Mouse (Mus musculus) cerebellum, postnatal 10 days (tissue): Measurements from ENCODE around the gene Tgtp1.
"Not testable (repeated sequence)": the region's sequence is repeated elsewhere in the genome, so short reads cannot be mapped to it uniquely, and the experiment has no call there.

Experiments used
- DNase-seq, 2 experiments: peaks; one replicate each; pipeline ENCODE4 v3.0.0; 2021; ENCODE audit warnings: mixed read lengths in 2 of 2

Gene Tgtp1

DNA sequence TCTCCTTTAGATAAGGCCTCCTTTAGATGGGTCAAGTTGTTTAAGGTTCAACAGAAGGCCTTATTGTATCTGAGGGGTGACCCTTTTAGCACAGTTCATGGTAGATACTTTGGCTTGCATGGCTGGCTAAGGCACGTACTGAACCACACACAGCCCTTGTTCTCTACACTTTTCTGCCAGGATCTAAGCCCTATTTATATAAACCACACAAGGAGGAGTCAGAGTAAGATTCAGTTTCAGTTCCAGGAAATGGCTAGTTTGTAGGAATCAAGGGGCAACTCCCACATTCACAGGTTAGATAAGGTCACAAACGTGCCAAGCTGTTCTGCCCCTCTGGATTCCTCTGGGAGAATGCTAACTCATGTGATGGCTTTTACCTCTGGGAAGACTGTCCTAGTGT is at the start of gene Tgtp1:
Tgtp1 (minus strand) TSS at position 155 of the 400 bp plus-strand sequence.
- DNase-seq = not testable (repeated sequence)

DNA sequence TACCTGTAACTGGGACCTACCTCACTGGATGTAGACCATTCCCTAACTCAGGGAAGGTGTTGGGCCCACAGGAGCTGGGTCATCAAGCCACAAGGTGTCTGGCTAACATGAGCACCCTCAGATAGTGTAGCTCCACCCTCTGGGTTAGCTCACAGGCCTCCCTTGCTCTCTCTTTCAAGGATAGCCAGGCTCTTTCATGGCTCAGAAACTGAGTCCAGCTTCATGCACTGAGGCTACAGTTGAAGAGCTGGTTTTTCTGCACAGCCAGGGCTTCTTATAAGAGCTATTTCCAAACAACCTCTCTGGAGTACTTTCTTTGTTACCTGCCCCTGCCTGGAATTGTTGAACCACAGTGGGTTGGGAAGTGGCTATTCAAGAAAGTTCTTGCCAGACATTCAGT is 18.1 kb upstream of the Tgtp1 start:
- DNase-seq = not testable (repeated sequence)

DNA sequence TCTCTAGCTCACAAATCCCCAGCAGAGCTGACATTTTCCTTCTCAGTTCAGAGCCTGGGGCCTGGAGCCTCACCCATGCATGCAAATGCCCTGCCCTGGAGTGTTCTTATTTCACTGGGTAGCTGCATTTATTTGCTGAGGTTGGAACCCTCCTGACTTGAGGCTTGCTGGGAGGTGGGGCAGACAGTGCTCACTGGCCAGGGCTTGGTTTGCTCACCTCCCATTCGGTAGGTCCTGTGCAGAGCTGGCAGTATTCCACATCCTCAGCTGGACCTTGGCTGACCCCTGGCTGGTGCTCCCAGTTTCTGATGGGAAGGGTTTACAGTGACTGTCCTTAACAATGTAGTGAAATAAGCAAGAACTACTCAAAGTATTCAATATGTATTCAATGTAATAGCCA is 12.8 kb upstream of the Tgtp1 start:
- DNase-seq = not testable (repeated sequence)

DNA sequence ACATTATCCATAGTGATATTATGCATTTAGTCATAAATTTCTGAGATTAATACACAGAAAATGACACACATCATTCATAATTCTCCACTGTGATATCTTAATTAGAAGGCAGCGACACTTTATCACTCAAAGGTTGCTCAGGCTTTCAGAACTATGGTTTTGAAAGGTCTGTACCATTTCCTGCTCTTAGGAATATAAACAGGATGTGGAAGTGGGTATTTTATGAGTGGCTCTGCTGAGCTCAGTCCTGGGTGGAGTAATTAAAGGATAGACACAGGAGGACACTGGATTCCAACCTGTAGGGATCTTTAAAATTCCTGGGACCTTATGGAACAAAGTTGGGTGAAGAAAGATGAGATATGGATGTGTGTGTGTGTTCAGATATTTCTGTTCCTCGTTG is 12.3 kb upstream of the Tgtp1 start:
- not testable (repeated sequence) for DNase-seq

DNA sequence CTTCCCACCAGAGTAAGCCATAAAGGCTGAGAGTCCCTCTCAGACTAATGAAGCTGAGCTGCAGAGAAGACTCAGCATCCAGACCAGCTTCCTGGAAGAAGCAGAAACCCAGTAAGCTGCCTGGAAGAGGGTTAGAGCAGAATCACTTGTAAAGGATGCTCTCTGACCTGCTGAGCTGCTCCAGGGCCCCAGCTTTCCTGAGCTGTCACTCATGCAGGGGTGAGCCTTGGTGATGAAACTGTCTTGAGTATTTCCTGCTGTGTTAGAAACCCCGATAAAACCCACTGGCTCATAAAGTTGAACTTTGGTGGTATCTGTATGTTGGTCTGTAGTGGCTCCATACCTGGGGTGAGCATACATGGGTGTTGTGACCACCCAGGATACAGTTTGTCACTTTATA is 6.4 kb upstream of the Tgtp1 start:
- DNase-seq = not testable (repeated sequence)

DNA sequence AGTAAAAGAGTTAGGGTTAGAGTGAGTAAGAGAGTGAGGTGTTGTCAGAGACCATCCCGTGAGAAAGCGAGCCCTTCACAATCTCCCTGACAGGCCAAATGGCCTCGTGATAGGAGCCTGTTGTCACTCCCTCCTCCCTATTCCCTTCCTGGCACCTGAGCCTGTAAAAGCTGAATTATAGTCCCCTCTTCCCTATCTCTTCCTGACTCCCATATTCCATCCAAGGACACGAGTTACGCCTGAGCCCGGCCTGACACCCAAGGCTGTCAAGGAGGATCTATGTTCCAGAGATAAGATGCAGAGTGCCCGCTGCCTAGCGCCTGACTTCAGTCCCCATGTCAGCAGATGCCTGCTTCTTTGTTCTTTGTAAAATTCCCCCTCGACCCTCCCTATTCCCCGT is 676 bp downstream of the Tgtp1 start:
- DNase-seq = not testable (repeated sequence)

DNA sequence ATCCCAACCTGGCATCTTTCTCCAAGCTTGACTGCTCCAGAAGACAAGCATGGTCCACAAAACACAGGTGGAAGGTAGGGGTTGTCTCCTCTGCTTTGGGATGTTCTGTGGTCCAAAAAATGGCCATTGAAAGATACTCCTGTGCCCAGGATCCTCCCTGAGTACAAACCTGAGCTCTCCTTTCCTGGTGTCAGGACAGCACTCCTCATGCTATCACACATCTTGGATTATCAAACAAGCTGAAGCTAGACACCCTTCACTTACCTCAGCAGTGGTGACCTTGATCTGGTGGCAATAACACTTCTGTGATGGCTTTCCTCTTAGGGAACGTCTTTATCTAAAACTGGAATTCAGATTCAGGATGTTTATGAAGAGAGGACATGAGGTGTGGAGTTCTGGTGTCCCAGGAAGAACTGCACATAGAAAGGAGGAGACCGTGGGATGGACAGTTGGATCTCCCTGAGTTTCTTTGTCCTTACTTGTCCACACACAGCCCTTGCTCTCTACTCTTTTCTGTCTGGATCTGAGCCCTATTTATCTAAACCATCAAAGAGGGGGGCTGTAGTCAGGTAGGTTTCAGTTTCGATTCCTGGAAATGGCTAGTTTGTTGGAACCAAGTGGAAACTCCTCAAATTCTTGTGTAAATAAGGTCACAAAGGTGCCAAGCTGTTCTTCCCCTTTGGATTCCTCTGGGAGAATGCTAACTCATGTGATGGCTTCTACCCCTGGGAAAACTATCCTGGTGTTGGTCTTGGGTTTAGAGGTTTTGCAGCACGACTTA is 2.0 kb downstream of the Tgtp1 start, which contains the start of gene Gm12185:
Gm12185 (minus strand) TSS at position 487 of the 781 bp plus-strand sequence.
- not testable (repeated sequence) for DNase-seq

DNA sequence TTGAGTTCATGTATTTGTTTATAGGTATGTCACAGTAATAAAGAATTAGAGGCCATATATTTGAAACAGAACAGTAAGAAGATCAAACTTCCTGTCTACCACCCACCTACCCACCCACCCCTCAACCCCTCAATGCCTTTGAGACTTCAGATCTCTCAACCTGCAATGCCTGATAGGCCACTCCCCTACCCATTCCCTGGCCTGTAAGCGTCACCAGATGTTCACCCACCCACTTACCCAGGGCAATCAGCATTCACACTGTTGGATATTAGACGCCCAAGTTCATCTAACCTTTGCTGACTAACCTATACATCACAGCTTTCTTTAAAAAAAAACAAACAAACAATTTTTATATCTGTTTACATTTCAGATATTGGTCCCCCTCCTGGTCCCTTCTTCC is 4.0 kb downstream of the Tgtp1 start:
- DNase-seq = not testable (repeated sequence)

DNA sequence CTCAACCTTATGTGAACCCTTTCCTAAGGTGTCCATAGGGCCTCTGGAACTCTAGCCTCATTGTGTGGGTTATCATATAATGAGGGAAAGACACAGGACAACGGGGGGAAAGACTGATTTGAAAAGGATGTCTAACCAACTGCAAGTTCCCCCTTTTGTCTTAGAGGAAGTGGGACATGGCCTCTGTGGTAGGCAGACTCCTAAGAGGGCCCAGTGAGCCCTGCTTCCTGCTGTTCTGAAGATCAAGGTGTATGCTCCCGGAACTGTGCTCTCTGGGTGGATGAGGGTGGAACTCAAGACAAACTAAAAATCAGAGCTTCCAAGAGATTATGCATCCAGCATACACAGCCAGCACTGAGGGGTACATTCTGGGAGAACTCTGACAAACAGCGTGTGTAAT is 5.8 kb downstream of the Tgtp1 start:
- not testable (repeated sequence) for DNase-seq

DNA sequence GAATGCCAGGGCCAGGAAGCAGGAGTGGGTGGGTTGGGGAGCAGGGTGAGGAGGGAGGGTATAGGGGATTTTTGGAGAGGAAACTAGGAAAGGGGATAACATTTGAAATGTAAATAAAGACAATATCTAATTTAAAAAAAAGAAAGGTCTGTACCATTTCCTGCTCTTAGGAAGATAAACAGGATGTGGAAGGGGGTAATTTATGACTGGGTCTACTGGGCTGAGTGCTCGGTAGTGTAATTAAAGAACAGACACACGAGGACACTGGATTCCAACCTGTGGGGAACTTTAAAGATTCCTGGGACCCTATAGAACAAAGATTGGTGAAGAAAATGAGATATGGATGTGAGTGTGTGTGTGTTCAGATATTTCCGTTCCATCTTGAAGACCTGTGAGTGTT is 11.1 kb downstream of the Tgtp1 start:
- not testable (repeated sequence) for DNase-seq

DNA sequence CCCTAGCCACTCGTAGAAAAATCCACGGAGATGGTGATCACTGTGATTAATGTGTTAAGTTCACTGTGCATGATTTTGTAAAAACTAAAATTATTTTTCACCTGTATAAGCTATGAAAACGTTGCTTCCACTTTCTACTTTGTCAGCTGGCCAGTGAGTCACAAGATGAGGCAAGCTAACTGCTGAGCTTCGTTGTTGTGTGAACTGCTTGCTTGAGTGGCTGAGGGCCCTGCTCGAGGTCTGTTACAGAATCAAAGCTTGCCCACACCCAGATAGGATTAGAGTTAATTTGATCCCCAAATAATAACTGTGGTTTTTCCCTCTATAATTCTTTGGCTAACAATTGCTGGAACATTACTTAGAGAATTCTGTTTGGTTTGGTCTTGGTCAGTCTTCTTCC is 13.9 kb downstream of the Tgtp1 start:
- DNase-seq = not testable (repeated sequence)

DNA sequence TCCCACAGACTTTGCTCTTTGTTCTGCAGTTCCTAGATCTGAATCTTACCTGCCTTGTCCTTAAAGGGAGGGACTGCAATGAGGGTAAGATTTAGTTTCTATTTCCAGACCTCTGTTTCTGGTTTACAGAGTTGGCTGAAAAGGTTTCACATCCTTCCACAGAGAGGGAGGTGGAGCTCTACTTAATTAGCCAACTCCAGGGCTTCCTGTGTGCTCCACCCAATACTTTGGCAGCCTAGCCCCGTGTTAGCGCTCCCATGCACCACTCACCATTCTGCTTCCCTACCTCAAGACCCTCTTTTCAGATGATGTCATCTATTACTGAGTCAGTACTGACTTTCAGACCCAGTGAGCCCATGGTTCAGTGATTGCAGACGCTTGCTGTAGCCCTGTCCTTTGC is 14.7 kb downstream of the Tgtp1 start, which contains the start of gene 9930111J21Rik1:
9930111J21Rik1 (minus strand) TSS at position 148 of the 400 bp plus-strand sequence.
- not testable (repeated sequence) for DNase-seq

DNA sequence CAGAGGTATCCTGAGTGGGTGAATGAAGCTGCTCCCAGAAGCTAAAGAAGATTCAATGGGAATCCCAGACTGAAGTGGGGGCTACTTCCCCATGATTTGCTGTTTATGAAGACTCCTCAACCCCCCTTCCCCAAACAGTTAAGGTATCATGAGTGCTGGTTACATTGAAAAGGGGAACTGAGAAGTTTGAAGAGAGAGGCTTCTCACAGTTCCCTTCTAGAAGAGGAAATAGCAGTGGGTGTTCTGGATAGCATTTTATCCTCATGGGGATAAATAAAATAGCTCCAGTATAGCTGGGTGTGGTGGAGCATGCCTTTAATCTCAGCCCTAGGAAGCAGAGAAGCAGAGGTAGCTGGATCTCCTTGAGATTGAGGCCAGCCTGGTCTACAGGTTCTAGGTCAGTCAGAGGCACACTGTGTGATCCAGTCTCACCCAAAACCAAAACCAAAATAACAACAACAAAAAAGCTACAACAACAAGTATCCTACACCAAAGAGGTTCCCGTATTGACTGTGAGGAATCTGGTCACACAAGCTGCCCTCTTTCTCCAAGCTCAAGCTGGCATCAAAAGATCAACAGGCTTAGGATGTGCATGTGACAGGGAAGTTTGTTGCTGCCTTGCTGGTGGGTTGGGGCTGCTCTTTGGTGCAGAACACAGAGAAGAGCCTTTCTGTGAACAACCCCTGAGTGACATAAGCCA is 15.6 kb downstream of the Tgtp1 start, which contains the start of gene Olfr56:
Olfr56 (plus strand) TSS at position 650 of the 700 bp plus-strand sequence.
- DNase-seq = not testable (repeated sequence)

DNA sequence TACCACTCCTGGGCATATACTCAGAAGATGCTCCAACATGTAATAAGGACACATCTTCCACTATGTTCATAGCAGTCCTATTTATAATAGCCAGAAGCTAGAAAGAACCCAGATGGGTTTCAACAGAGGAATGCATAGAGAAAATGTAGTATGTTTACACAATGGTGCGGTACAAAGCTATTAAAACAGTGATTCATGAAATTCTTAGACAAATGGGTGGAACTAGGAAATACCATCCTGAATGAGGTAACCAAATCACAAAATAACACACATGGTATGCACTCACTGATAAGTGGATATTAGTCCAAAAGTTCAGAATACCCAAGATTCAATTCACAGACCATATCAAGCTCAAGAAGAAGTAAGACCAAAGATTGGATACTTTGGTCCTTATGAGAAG is 19.3 kb downstream of the Tgtp1 start:
- DNase-seq = not testable (repeated sequence)

DNA sequence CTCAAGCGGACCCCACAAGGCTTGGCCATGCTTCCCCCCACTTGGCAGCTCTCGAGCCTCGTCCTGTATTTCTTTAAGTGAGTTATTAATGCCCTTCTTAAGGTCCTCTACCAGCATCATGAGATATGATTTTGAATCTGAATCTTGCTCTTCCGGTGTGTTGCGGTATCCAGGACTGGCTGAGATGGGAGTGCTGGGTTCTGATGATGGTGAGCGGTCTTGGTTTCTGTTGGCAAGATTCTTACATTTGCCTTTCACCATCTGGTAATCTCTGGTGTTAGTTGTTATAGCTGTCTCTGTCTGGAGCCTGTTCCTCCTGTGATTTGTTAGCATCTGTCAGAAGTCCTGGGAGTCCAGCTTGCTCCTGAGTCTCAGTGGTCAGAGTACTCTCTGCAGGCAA is 47.9 kb downstream of the Tgtp1 start, which contains the start of gene Psme2b:
Psme2b (minus strand) TSS at position 101 of the 400 bp plus-strand sequence.
- DNase-seq = not testable (repeated sequence)

DNA sequence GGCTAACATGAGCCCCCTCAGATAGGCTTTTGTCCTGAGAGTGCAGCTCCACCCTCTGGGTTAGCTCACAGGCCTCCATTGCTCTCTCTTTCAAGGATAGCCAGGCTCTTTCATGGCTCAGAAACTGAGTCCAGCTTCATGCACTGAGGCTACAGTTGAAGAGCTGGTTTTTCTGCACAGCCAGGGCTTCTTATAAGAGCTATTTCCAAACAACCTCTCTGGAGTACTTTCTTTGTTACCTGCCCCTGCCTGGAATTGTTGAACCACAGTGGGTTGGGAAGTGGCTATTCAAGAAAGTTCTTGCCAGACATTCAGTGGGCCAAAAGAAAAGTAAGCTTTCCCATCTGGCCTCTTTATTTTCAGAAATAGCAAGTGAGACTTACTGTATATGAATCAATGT is 54.7 kb downstream of the Tgtp1 start:
- DNase-seq = not testable (repeated sequence)
